Mouse (Mus musculus) ES-Bruce4 (cell line): ENCODE data around the gene Lmx1b. TPM values are rescaled to one million over a fixed set of nuclear protein-coding genes. Genes with fewer than 3 reads are reported as not detected.

Source experiments
- H3K27ac ChIP-seq: 2 replicates; pipeline ENCODE4 v1.5.1; 2012; ENCODE audit warnings: low read length, inconsistent platforms; ENCODE audit not compliant: insufficient read depth
- H3K27me3 ChIP-seq: 2 replicates; pipeline ENCODE4 v1.6.1; 2012; ENCODE audit warnings: mild to moderate bottlenecking, low read length, inconsistent platforms; ENCODE audit not compliant: control insufficient read depth, poor library complexity, insufficient read depth, severe bottlenecking
- H3K36me3 ChIP-seq: 2 replicates; pipeline ENCODE4 v1.6.1; 2012; ENCODE audit warnings: inconsistent platforms, mild to moderate bottlenecking, low read length, moderate library complexity; ENCODE audit not compliant: control insufficient read depth, poor library complexity, insufficient read depth, severe bottlenecking
- H3K4me1 ChIP-seq: one replicate; pipeline ENCODE4 v1.8.1; 2011; ENCODE audit warnings: low read length; ENCODE audit not compliant: control insufficient read depth, insufficient read depth
- H3K4me3 ChIP-seq: 2 replicates; pipeline ENCODE4 v1.5.1; 2011; ENCODE audit warnings: low read depth, mild to moderate bottlenecking, low read length
- H3K9ac ChIP-seq: 2 replicates; pipeline ENCODE4 v1.6.1; 2012; ENCODE audit warnings: low read depth, mild to moderate bottlenecking, inconsistent platforms; ENCODE audit not compliant: poor library complexity, severe bottlenecking
- H3K9me3 ChIP-seq: replicated peaks from 2 replicates; pipeline ENCODE4 v1.6.1; 2012; ENCODE audit warnings: mild to moderate bottlenecking, low read length, inconsistent platforms; ENCODE audit not compliant: control insufficient read depth, poor library complexity, insufficient read depth, severe bottlenecking
- CTCF ChIP-seq: IDR thresholded peaks from one replicate; pipeline ENCODE4 v1.8.1; 2011; ENCODE audit warnings: low read depth, low read length
- EP300 ChIP-seq: IDR thresholded peaks from 2 replicates; pipeline ENCODE4 v1.6.1; 2011; ENCODE audit warnings: low read depth, low read length; ENCODE audit not compliant: insufficient read depth
- POLR2A ChIP-seq: IDR thresholded peaks from one replicate; pipeline ENCODE4 v1.8.1; 2011; ENCODE audit warnings: low read length; ENCODE audit not compliant: insufficient read depth
- polyA plus RNA-seq: library from polyadenylated mRNA; stranded (reverse); fragments of >200 nt; gene quantifications from 2 replicates; pipeline ENCODE4 v1.2.4, GENCODE M21; 2011; ENCODE audit warnings: low read depth; ENCODE audit not compliant: missing spikeins, insufficient read depth, insufficient read length

Gene Lmx1b
- polyA plus RNA-seq, 1 experiment: 0.58 TPM

- TF ChIP-seq EP300 (no peak), CTCF (no peak), POLR2A (no peak)
- peak overlapping the region; percentile 11; the same call in 1 of the 2 replicates for H3K4me3 ChIP-seq
- H3K9me3 ChIP-seq: no peaks in the 10 kb centered on the region
- H3K36me3 ChIP-seq: no peaks in the 10 kb centered on the region
- no peak overlapping the region for H3K9ac ChIP-seq
- H3K4me1 ChIP-seq: peaks cover 2% of the 10 kb centered on the region
- peaks cover 48% of the 10 kb centered on the region for H3K27me3 ChIP-seq
- H3K27ac ChIP-seq: no peak overlapping the region
These were observed 8.5 kb downstream of the Lmx1b start for GRCm38 (mm10) chr2:33631708-33632343.

- H3K27ac ChIP-seq: no peak overlapping the region
- H3K4me3 ChIP-seq: peak overlapping the region; percentile 11; the same call in 1 of the 2 replicates
- peaks cover 42% of the 10 kb centered on the region for H3K27me3 ChIP-seq
- H3K9ac ChIP-seq: no peak overlapping the region
- H3K9me3 ChIP-seq: no peaks in the 10 kb centered on the region
- H3K4me1 ChIP-seq: peaks cover 2% of the 10 kb centered on the region
- TF ChIP-seq POLR2A (no peak), CTCF (no peak), EP300 (no peak)
- H3K36me3 ChIP-seq: no peaks in the 10 kb centered on the region
These were observed 9.1 kb downstream of the Lmx1b start for GRCm38 (mm10) chr2:33631022-33631707.

- Histone ChIP-seq H3K36me3 (no peaks in the 10 kb centered on the region), H3K9me3 (no peaks in the 10 kb centered on the region), H3K4me1 (peaks cover 2% of the 10 kb centered on the region), H3K27me3 (peaks cover 38% of the 10 kb centered on the region), H3K9ac (no peak overlapping the region), H3K4me3 (no peak overlapping the region), H3K27ac (no peak overlapping the region)
- TF ChIP-seq EP300 (no peak), POLR2A (no peak), CTCF (no peak)
These were observed 10.0 kb downstream of the Lmx1b start for GRCm38 (mm10) chr2:33630081-33631021.

GRCm38 (mm10) chr2:33629641-33630040, 10.7 kb downstream of the Lmx1b start:
- peaks cover 35% of the 10 kb centered on the region for H3K27me3 ChIP-seq
- TF ChIP-seq CTCF (no peak), POLR2A (no peak), EP300 (no peak)
- no peaks in the 10 kb centered on the region for H3K36me3 ChIP-seq
- no peak overlapping the region for H3K9ac ChIP-seq
- H3K4me3 ChIP-seq: no peak overlapping the region
- no peak overlapping the region for H3K27ac ChIP-seq
- H3K9me3 ChIP-seq: no peaks in the 10 kb centered on the region
- peaks cover 2% of the 10 kb centered on the region for H3K4me1 ChIP-seq

- Histone ChIP-seq H3K27me3 (peaks cover 28% of the 10 kb centered on the region), H3K36me3 (no peaks in the 10 kb centered on the region), H3K9ac (no peak overlapping the region), H3K27ac (no peak overlapping the region), H3K4me3 (no peak overlapping the region), H3K4me1 (peaks cover 2% of the 10 kb centered on the region), H3K9me3 (no peaks in the 10 kb centered on the region)
- TF ChIP-seq CTCF (no peak), POLR2A (no peak), EP300 (no peak)
These were observed 11.5 kb downstream of the Lmx1b start for GRCm38 (mm10) chr2:33628791-33629190.

- Histone ChIP-seq H3K27ac (no peak overlapping the region), H3K9me3 (no peaks in the 10 kb centered on the region), H3K4me1 (no peaks in the 10 kb centered on the region), H3K4me3 (no peak overlapping the region), H3K9ac (no peak overlapping the region), H3K36me3 (no peaks in the 10 kb centered on the region), H3K27me3 (peaks cover 20% of the 10 kb centered on the region)
- TF ChIP-seq POLR2A (no peak), EP300 (no peak), CTCF (no peak)
These were observed 13.3 kb downstream of the Lmx1b start for GRCm38 (mm10) chr2:33627058-33627375.
